Mouse (Mus musculus) C2C12 (cell line): ENCODE data around the gene Syn1.

Experiments
- CTCF ChIP-seq: IDR thresholded peaks from one replicate; pipeline ENCODE4 v1.5.1; 2011; ENCODE audit not compliant: control insufficient read depth, insufficient read depth, insufficient read length
- FOSL1 ChIP-seq: IDR thresholded peaks from one replicate; pipeline ENCODE4 v1.8.0; 2011; ENCODE audit warnings: mild to moderate bottlenecking, low read length; ENCODE audit not compliant: poor library complexity, insufficient read depth, severe bottlenecking
- MAX ChIP-seq: IDR thresholded peaks from one replicate; pipeline ENCODE4 v1.6.1; 2011; ENCODE audit warnings: mild to moderate bottlenecking, control low read depth
- MYOD1 ChIP-seq: IDR thresholded peaks from one replicate; pipeline ENCODE4 v1.6.1; 2011; ENCODE audit warnings: low read depth; ENCODE audit not compliant: control insufficient read depth, insufficient read length
- MYOG ChIP-seq: IDR thresholded peaks from one replicate; pipeline ENCODE4 v1.6.1; 2011; ENCODE audit not compliant: control insufficient read depth, insufficient read length; ENCODE audit errors: extremely low read depth
- USF1 ChIP-seq: IDR thresholded peaks from one replicate; pipeline ENCODE4 v1.6.1; 2011; ENCODE audit warnings: low read depth, mild to moderate bottlenecking, control low read depth, moderate library complexity

GRCm38 (mm10) chrX:20853794-20854193, 67.0 kb downstream of the Syn1 start:
- TF ChIP-seq MAX (no peak), MYOD1 (no peak), CTCF (no peak), FOSL1 (no peak), USF1 (no peak), MYOG (no peak)
